Mouse (Mus musculus) stomach, embryonic 16.5 days (tissue): ENCODE measurements around the gene Olfr1510. TPM values are rescaled to one million over a fixed set of nuclear protein-coding genes. Genes with fewer than 3 reads are reported as not detected.

Source experiments
- ATAC-seq: fragments of 200-750 bp; cut with Nextera tagmentation; 2 replicates; pipeline ENCODE4 v1.8.0; 2017; ENCODE audit warnings: moderate number of reproducible peaks, moderate TSS enrichment; ENCODE audit not compliant: insufficient read depth, low FRiP score
- H3K27ac ChIP-seq: fragments of 300-500 bp; sonication (generic); 2 replicates; pipeline ENCODE4 v1.5.1; 2014; ENCODE audit warnings: low read length
- H3K27me3 ChIP-seq: fragments of 300-500 bp; sonication (generic); 2 replicates; pipeline ENCODE4 v1.6.1; 2014; ENCODE audit warnings: low read length, control low read depth, mixed read lengths; ENCODE audit not compliant: control insufficient read depth, insufficient read depth
- H3K36me3 ChIP-seq: fragments of 300-500 bp; sonication (generic); 2 replicates; pipeline ENCODE4 v1.6.1; 2014; ENCODE audit warnings: low read length; ENCODE audit not compliant: control insufficient read depth, insufficient read depth
- H3K4me1 ChIP-seq: fragments of 300-500 bp; sonication (generic); 2 replicates; pipeline ENCODE4 v1.6.1; 2014; ENCODE audit warnings: low read length, control low read depth, mixed read lengths; ENCODE audit not compliant: control insufficient read depth, insufficient read depth
- H3K4me2 ChIP-seq: fragments of 300-500 bp; sonication (generic); 2 replicates; pipeline ENCODE4 v1.6.1; 2014; ENCODE audit warnings: low read depth, low read length, mixed read lengths
- H3K4me3 ChIP-seq: fragments of 300-500 bp; sonication (generic); replicated peaks from 2 replicates; pipeline ENCODE4 v1.5.1; 2014; ENCODE audit warnings: mild to moderate bottlenecking, low read length
- H3K9ac ChIP-seq: fragments of 300-500 bp; sonication (generic); 2 replicates; pipeline ENCODE4 v1.6.1; 2014; ENCODE audit warnings: low read length
- H3K9me3 ChIP-seq: fragments of 300-500 bp; sonication (generic); replicated peaks from 2 replicates; pipeline ENCODE4 v1.6.1; 2016; ENCODE audit warnings: low read length, control low read depth; ENCODE audit not compliant: control insufficient read depth
- WGBS: fragments of 180-500 bp; shearing (Covaris S2); extraction: QIAGEN DNeasy Blood & Tissue Kit; methylation state at CpG from one replicate; pipeline ENCODE4 v1.1.7; 2014; 5-methylcytosine and 5-hydroxymethylcytosine counted together
- polyA plus RNA-seq: library from polyadenylated mRNA; unstranded; fragments of >200 nt; fragmentation: Nextera tagmentation; extraction: Ambion mirVana; gene quantifications from 2 replicates; pipeline ENCODE4 v1.2.1, GENCODE M21; 2015

Gene Olfr1510
- polyA plus RNA-seq, 1 experiment from 2014 or later: 0.15 TPM

DNA sequence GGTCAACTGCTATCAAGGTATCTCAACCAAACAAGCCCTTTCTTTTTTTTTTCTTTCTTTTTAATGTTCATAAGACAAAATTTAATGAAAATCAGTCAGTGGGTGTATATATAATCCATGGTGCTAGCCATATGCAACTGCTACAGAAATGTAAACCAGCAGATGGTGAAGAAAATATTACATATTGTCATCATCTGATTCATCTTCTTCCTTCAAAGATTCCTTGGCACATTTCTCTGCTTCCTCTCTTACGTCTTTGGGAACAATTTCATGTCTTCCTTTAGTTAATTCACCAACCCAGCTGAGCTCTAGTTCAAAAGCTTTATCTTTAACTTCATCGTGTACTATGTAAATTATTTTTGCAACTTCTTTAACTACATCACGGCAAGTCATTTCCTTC lies 45.4 kb downstream of the Olfr1510 start:
- no peak overlapping the region for H3K4me2 ChIP-seq
- WGBS: 84% methylated on average over 3 of the region's 3 CpGs

More for the DNA sequence above, 45.4 kb downstream of the Olfr1510 start:
- H3K27ac ChIP-seq: no peak overlapping the region
- H3K4me1 ChIP-seq: no peaks in the 10 kb centered on the region
- no peaks in the 10 kb centered on the region for H3K36me3 ChIP-seq
- no peak overlapping the region for H3K9ac ChIP-seq
- no peaks in the 10 kb centered on the region for H3K9me3 ChIP-seq
- H3K4me3 ChIP-seq: no peak overlapping the region
- H3K27me3 ChIP-seq: no peaks in the 10 kb centered on the region
- ATAC-seq: no peak

Other genes with a start within 250 kb of the Olfr1510 start
- gene Supt16, start 217.0 kb downstream of the Olfr1510 start, polyA plus RNA-seq: 39.8 and 40.7 TPM in 2 replicates
- 27.9 and 31.8 TPM in 2 replicates for gene Chd8, start 156.6 kb downstream of the Olfr1510 start, polyA plus RNA-seq
- 36.2 and 39.7 TPM in 2 replicates for gene Tox4, start 135.2 kb downstream of the Olfr1510 start, polyA plus RNA-seq
- gene Rab2b, start 134.8 kb downstream of the Olfr1510 start, polyA plus RNA-seq: 15.8 and 19.6 TPM in 2 replicates
- gene Mettl3, start 109.2 kb downstream of the Olfr1510 start, polyA plus RNA-seq: 38.8 and 41.8 TPM in 2 replicates
- 8.8 and 9.3 TPM in 2 replicates for gene Sall2, start 85.6 kb downstream of the Olfr1510 start, polyA plus RNA-seq
- gene Olfr1513, start 58.0 kb downstream of the Olfr1510 start, polyA plus RNA-seq: not detected in 2 replicates
- gene Olfr1512, start 35.2 kb downstream of the Olfr1510 start, polyA plus RNA-seq: not detected in 2 replicates
- gene Olfr1511, start 17.0 kb downstream of the Olfr1510 start, polyA plus RNA-seq: not detected in 2 replicates
- gene Olfr1509, start 28.6 kb upstream of the Olfr1510 start, polyA plus RNA-seq: not detected in 2 replicates
- gene Olfr1508, start 53.1 kb upstream of the Olfr1510 start, polyA plus RNA-seq: not detected in 2 replicates
- gene Olfr1507, start 81.4 kb upstream of the Olfr1510 start, polyA plus RNA-seq: not detected in 2 replicates